Mouse (Mus musculus) liver, embryonic 15.5 days (tissue): ENCODE data around the gene Edil3. TPM values are rescaled to one million over a fixed set of nuclear protein-coding genes. Genes with fewer than 3 reads are reported as not detected.
A peak's percentile ranks its signal among the peaks of the same experiment; 100 is the strongest.

Source experiments
- ATAC-seq: fragments of 200-750 bp; cut with Nextera tagmentation; 2 replicates; pipeline ENCODE4 v1.8.0; 2017; ENCODE audit warnings: moderate number of reproducible peaks, mild to moderate bottlenecking, moderate library complexity; ENCODE audit not compliant: insufficient read depth
- H3K27ac ChIP-seq: fragments of 300-500 bp; sonication (generic); replicated peaks from 2 replicates; pipeline ENCODE4 v1.5.1; 2015; ENCODE audit warnings: mild to moderate bottlenecking, inconsistent platforms
- H3K27me3 ChIP-seq: fragments of 300-500 bp; sonication (generic); 2 replicates; pipeline ENCODE4 v1.6.1; 2015; ENCODE audit warnings: mild to moderate bottlenecking, inconsistent platforms
- H3K36me3 ChIP-seq: fragments of 300-500 bp; sonication (generic); replicated peaks from 2 replicates; pipeline ENCODE4 v1.6.1; 2015; ENCODE audit warnings: moderate library complexity, mild to moderate bottlenecking, inconsistent platforms
- H3K4me1 ChIP-seq: fragments of 300-500 bp; sonication (generic); replicated peaks from 2 replicates; pipeline ENCODE4 v1.6.1; 2015; ENCODE audit warnings: inconsistent platforms
- H3K4me2 ChIP-seq: fragments of 300-500 bp; sonication (generic); 2 replicates; pipeline ENCODE4 v1.6.1; 2015; ENCODE audit warnings: moderate library complexity, mild to moderate bottlenecking, inconsistent platforms
- H3K4me3 ChIP-seq: fragments of 300-500 bp; sonication (generic); replicated peaks from 2 replicates; pipeline ENCODE4 v1.5.1; 2015; ENCODE audit warnings: mild to moderate bottlenecking, inconsistent platforms
- H3K9ac ChIP-seq: fragments of 300-500 bp; sonication (generic); 2 replicates; pipeline ENCODE4 v1.6.1; 2015; ENCODE audit warnings: moderate library complexity, mild to moderate bottlenecking, inconsistent platforms
- H3K9me3 ChIP-seq: fragments of 300-500 bp; sonication (generic); replicated peaks from 2 replicates; pipeline ENCODE4 v1.6.1; 2016; ENCODE audit warnings: inconsistent platforms
- WGBS: fragments of 180-500 bp; shearing (Covaris S2); methylation state at CpG from one replicate; pipeline ENCODE4 v1.1.7; 2015; ENCODE audit warnings: mixed read lengths; ENCODE audit not compliant: insufficient replicate concordance; 5-methylcytosine and 5-hydroxymethylcytosine counted together
- polyA plus RNA-seq: library from polyadenylated mRNA; unstranded; fragments of >200 nt; fragmentation: Nextera tagmentation; extraction: Ambion mirVana; gene quantifications from 2 replicates; pipeline ENCODE4 v1.2.1, GENCODE M21; 2015

The Edil3 gene
- polyA plus RNA-seq, 1 experiment from 2014 or later = 0.25 TPM

DNA sequence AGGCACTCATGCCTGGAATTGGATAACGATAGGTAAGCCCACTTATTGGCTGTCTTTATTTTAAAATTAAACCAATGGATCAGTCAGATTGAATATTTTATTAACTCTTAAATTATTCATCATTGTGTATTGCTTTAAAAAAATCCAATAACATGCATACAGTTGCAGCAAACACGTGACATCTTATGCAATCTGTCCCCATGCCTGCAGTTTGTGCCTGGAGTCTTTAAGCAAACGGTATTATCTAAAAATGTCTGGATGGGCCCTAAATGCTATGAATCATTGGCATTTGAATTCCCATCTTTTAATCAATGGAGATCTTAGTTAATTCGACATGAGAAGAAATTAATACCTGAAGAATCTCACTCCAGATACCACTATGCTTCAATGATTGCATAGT is 3.2 kb downstream of the Edil3 start:
- ATAC-seq = no peak
- no peak overlapping the region for H3K4me3 ChIP-seq
- H3K27me3 ChIP-seq = peaks cover 36% of the 10 kb centered on the region
- H3K4me1 ChIP-seq = no peaks in the 10 kb centered on the region
- WGBS = 21% methylated on average over 4 of the region's 4 CpGs
- H3K4me2 ChIP-seq = no peak overlapping the region
- no peaks in the 10 kb centered on the region for H3K9me3 ChIP-seq
- H3K27ac ChIP-seq = no peak overlapping the region
- no peaks in the 10 kb centered on the region for H3K36me3 ChIP-seq
- H3K9ac ChIP-seq = no peak overlapping the region

DNA sequence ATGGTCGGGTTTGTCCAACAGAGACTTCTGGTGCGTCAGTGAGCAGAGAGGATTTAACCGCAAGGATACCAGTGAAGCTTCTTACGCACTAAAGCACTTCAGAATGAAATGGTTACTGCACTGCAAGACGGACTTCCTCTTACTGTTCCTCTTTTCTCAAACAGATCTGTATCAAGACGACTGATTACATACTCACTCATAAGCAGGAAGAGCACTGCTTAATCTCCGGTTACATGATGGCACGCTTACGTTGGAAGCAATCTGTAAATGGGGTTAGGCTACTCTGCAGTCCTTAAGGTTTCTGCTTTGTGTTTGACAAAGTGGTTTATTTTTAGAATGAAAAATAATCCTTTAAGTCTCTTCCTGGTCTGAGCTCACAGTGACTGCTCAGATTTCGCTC is 7.1 kb downstream of the Edil3 start:
- no peaks in the 10 kb centered on the region for H3K9me3 ChIP-seq
- peaks cover 5% of the 10 kb centered on the region; the same call in 1 of the 2 replicates for H3K27me3 ChIP-seq
- no peak overlapping the region for H3K4me3 ChIP-seq
- no peaks in the 10 kb centered on the region for H3K36me3 ChIP-seq
- no peaks in the 10 kb centered on the region for H3K4me1 ChIP-seq
- no peak overlapping the region for H3K27ac ChIP-seq
- ATAC-seq = peak; percentile 18
- H3K9ac ChIP-seq = no peak overlapping the region
- 14% methylated on average over 10 of the region's 10 CpGs for WGBS
- peak overlapping the region; percentile 7; the same call in 1 of the 2 replicates for H3K4me2 ChIP-seq

DNA sequence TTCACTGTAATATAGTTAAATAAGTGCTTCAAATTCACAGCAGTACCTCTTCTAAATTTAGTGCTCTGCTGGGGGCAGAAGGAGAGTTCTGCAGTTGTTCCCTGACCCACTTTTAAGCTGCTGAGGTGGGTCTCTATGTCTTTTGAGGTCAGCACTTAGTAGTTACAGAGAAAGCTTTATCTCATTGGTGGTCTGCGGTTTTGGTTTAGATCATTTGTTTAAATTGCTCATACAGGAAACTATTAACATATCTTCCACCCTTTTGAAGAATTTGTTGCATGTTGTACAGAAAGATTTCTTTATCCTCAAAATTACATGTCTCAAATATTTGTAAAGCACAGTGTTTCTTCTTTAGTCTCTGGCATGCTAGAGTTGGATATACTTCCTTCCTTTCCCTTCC is 12.5 kb downstream of the Edil3 start:
- 54% methylated on average over 1 of the region's 1 CpGs for WGBS
- H3K4me3 ChIP-seq = no peak overlapping the region
- no peak for ATAC-seq
- no peak overlapping the region for H3K4me2 ChIP-seq
- no peak overlapping the region for H3K9ac ChIP-seq
- H3K27me3 ChIP-seq = no peaks in the 10 kb centered on the region
- no peak overlapping the region for H3K27ac ChIP-seq
- no peaks in the 10 kb centered on the region for H3K9me3 ChIP-seq
- no peaks in the 10 kb centered on the region for H3K4me1 ChIP-seq
- no peaks in the 10 kb centered on the region for H3K36me3 ChIP-seq

DNA sequence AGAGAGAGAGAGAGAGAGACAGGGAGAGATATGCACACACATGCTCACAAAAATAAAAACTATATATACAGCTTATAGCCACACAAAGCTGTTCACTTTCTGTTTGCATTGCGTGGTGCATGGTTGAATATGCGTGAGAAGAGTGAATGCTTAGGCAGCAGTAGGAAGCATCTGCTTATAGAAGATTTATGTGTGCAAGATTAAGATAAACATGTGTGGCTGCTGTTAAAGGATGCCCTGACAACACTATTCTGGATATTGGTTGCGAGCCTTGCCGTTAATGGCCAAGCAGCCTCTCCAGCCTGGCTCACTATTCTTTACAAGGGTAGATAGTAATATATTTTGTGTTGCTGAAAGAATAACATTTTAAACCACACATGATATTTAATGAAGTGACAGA is 28.5 kb downstream of the Edil3 start:
- Histone ChIP-seq H3K4me3 (no peak overlapping the region), H3K4me2 (no peak overlapping the region), H3K9ac (no peak overlapping the region), H3K4me1 (no peaks in the 10 kb centered on the region), H3K27ac (no peak overlapping the region), H3K36me3 (no peaks in the 10 kb centered on the region), H3K27me3 (no peaks in the 10 kb centered on the region), H3K9me3 (no peaks in the 10 kb centered on the region)
- no peak for ATAC-seq
- 24% methylated on average over 4 of the region's 4 CpGs for WGBS

DNA sequence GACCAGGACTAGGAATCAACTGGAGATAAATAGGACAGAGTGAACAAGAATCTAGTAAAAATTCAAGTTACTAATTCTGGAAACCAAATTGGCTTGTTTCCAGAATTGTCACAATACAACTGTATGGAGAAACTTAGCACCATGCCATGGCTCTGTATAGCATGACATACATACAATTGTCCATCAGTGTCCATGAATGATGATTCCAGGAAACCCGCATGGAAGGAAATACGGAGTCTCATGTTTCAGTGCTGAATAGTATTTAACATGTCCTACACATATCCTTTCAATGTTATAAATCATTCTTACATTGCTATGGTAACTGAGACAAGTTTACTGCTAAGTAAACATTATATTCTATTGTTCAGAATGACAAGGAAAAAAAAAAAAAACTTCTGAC is 58.7 kb downstream of the Edil3 start:
- Histone ChIP-seq H3K36me3 (no peaks in the 10 kb centered on the region), H3K4me1 (no peaks in the 10 kb centered on the region), H3K27ac (no peak overlapping the region), H3K4me2 (no peak overlapping the region), H3K4me3 (no peak overlapping the region), H3K9ac (no peak overlapping the region), H3K9me3 (no peaks in the 10 kb centered on the region), H3K27me3 (no peaks in the 10 kb centered on the region)
- ATAC-seq = no peak
- 64% methylated on average over 2 of the region's 2 CpGs for WGBS

DNA sequence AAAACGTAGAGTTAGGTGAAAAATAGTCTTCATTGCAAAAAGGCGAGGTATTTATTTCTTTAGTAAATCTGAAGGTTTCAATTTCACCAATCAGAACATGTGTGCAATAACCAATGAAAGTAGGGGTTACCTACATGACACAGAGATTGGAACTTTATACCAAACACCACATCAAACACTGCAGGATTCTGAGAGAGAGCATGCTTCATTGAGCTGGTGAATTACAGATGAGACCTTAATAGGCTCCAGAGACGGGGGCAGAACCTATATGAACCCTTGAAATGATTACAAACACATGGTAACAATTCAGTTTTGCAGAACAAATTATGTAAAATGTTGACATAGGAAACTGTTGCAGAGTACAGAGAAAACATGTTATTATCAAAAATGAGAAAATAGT is 69.5 kb downstream of the Edil3 start:
- H3K27ac ChIP-seq = no peak overlapping the region
- H3K4me2 ChIP-seq = no peak overlapping the region
- H3K4me1 ChIP-seq = no peaks in the 10 kb centered on the region
- no peak overlapping the region for H3K9ac ChIP-seq
- no peaks in the 10 kb centered on the region for H3K27me3 ChIP-seq
- no peaks in the 10 kb centered on the region for H3K9me3 ChIP-seq
- ATAC-seq = no peak
- H3K36me3 ChIP-seq = no peaks in the 10 kb centered on the region
- no peak overlapping the region for H3K4me3 ChIP-seq
- WGBS = 54% methylated on average over 3 of the region's 3 CpGs

DNA sequence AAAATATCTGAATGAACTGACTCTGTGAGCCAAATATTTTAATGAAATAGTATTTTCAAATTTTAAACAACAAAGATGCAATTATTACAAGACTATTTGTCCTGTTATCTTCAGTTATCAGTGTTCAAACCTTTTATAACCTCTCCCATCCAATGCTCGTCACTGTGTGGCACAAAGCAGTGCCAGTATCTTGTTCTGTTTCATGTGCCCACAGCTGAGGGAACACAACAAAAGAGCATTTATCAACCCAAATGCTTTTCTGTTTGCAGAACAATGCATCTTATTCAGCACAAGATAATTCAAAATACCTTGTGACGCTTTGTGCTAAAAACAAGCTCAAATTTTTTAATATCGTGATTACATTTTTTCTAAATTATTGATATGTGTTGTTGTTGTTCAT is 78.8 kb downstream of the Edil3 start:
- H3K27me3 ChIP-seq = no peaks in the 10 kb centered on the region
- no peak overlapping the region for H3K9ac ChIP-seq
- H3K4me2 ChIP-seq = no peak overlapping the region
- H3K4me1 ChIP-seq = no peaks in the 10 kb centered on the region
- no peaks in the 10 kb centered on the region for H3K36me3 ChIP-seq
- no peak overlapping the region for H3K27ac ChIP-seq
- WGBS = 67% methylated on average over 3 of the region's 3 CpGs
- no peak overlapping the region for H3K4me3 ChIP-seq
- H3K9me3 ChIP-seq = no peaks in the 10 kb centered on the region
- ATAC-seq = no peak

DNA sequence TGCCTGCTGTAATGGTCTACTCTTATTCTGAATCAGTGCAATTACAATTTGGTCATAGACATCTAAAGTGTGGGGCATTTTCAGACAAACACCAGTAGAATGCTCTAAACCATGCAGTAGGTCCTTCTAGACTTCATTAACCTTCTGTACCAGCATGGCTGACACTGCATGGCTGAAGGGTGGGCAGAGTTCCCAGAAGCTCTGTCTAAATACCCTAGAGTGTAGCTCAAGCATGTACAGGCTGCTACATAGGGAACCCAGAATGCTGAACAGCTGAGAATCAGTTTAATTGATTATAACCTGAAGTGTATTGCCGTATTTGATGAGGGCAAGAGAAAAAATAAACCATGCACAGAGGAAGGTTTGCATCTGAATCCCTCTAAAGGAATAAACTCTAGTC is 86.1 kb downstream of the Edil3 start:
- no peak overlapping the region for H3K4me2 ChIP-seq

DNA sequence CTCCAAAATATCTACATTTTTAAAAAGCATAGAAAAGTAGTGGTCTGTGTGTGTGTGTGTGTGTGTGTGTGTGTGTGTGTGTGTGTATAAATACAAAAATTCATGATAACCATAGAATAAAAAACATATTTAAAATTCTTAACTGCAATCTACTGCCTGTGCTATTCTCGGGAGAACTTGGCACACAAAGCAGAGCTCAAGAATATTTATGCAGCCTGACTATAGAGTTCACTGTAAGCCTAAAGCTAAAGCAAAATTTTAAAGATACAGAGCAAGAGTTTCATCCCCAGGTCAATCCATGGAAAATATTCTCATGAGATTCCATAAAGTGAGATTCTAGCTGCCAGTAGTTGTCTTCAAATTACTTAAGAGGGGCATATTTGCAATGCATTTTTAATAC is 86.9 kb downstream of the Edil3 start:
- H3K9me3 ChIP-seq = no peaks in the 10 kb centered on the region
- H3K27me3 ChIP-seq = no peaks in the 10 kb centered on the region
- H3K4me1 ChIP-seq = no peaks in the 10 kb centered on the region
- no peak overlapping the region for H3K4me2 ChIP-seq
- no peak overlapping the region for H3K9ac ChIP-seq
- H3K4me3 ChIP-seq = no peak overlapping the region
- no peak for ATAC-seq
- no peaks in the 10 kb centered on the region for H3K36me3 ChIP-seq
- H3K27ac ChIP-seq = no peak overlapping the region
- 53% methylated on average over 1 of the region's 1 CpGs for WGBS

More for the DNA sequence above, 86.1 kb downstream of the Edil3 start:
- Histone ChIP-seq H3K9ac (no peak overlapping the region), H3K27ac (no peak overlapping the region), H3K4me3 (no peak overlapping the region), H3K9me3 (no peaks in the 10 kb centered on the region), H3K36me3 (no peaks in the 10 kb centered on the region), H3K27me3 (no peaks in the 10 kb centered on the region), H3K4me1 (no peaks in the 10 kb centered on the region)
- no peak for ATAC-seq
- 67% methylated on average over 1 of the region's 1 CpGs for WGBS

DNA sequence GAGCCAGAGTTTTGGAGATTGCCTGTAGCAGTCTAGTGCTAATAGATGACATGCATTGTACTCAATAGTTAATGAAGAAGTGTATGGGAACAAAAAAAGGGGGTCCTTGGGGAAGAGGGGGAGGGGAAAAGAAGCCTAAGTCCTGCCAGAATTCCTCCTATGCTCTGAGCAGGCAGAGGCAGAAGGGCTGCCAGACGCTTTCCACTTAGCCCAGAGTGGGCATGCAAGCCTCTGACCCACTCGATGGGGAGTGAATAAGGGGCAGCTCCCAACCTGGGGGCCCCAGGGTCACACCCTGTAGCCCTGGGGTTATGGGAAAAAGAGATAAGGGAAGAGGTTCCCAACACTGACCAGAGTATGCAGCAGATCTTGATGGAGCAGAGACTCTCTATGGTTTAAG is 95.2 kb downstream of the Edil3 start:
- Histone ChIP-seq H3K36me3 (no peaks in the 10 kb centered on the region), H3K27ac (no peak overlapping the region), H3K9ac (no peak overlapping the region), H3K4me2 (no peak overlapping the region), H3K9me3 (no peaks in the 10 kb centered on the region), H3K4me3 (no peak overlapping the region), H3K4me1 (no peaks in the 10 kb centered on the region), H3K27me3 (no peaks in the 10 kb centered on the region)
- no peak for ATAC-seq
- WGBS = 37% methylated on average over 2 of the region's 2 CpGs

DNA sequence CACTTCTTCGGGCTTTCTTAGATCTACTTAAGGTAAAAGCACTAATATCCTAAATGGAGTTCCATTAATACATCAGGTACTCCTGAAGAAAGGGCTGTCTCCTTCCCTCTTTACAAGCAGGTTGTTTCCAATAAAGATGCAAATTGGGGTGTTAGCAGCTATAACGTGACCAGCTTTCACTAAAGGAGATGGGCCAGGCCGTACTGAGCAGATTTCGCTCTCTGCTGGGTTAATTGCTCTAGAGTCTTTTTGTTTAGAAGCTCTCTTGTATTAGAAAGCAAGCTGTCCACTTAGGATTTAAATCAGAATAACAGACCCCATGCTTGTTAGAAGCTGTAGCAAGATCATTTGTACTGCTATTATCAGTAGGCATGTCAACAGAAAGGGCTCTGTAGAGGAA is 108.4 kb downstream of the Edil3 start:
- no peak overlapping the region for H3K27ac ChIP-seq
- H3K4me3 ChIP-seq = no peak overlapping the region
- 72% methylated on average over 4 of the region's 4 CpGs for WGBS
- H3K4me2 ChIP-seq = no peak overlapping the region
- H3K4me1 ChIP-seq = no peaks in the 10 kb centered on the region
- no peaks in the 10 kb centered on the region for H3K36me3 ChIP-seq
- H3K27me3 ChIP-seq = no peaks in the 10 kb centered on the region
- H3K9ac ChIP-seq = no peak overlapping the region
- ATAC-seq = no peak
- H3K9me3 ChIP-seq = no peaks in the 10 kb centered on the region

DNA sequence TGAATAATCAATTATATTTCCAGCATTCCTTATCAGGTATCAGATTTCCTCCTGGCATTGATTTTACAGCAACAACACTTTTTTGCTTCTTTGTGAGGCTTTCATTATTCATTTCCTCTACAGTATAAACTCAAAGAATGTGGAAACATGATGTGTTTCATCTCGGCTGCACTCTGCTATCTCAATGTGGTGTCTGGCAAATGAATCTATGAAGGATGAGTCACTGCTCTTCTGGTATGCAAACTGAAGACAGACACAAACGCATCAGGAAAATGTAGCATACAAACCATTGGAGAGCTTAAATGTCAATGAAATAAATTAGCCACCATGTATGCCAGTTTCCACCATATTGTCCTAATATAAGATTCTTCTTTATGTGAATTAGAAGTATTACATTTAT is 117.3 kb downstream of the Edil3 start:
- ATAC-seq = no peak

More for the DNA sequence above, 117.3 kb downstream of the Edil3 start:
- no peak overlapping the region for H3K9ac ChIP-seq
- H3K27me3 ChIP-seq = no peaks in the 10 kb centered on the region
- H3K4me1 ChIP-seq = no peaks in the 10 kb centered on the region
- no peaks in the 10 kb centered on the region for H3K36me3 ChIP-seq
- no peak overlapping the region for H3K27ac ChIP-seq
- no peaks in the 10 kb centered on the region for H3K9me3 ChIP-seq
- WGBS = 54% methylated on average over 2 of the region's 2 CpGs
- no peak overlapping the region for H3K4me3 ChIP-seq
- no peak overlapping the region for H3K4me2 ChIP-seq
